Mouse (Mus musculus): Measurements from ENCODE around the gene Ascc3. TPM values are rescaled to one million over a fixed set of nuclear protein-coding genes. Genes with fewer than 3 reads are reported as not detected.
A peak's percentile ranks its signal among the peaks of the same experiment; 100 is the strongest.

The Ascc3 gene
- polyA plus RNA-seq, 1 experiment from 2014 or later = 11.9 TPM

- Histone ChIP-seq H3K27me3 (no peaks in the 10 kb centered on the region), H3K27ac (replicated peaks) (no peak overlapping the region), H3K9ac (no peak overlapping the region), H3K9me3 (replicated peaks) (no peaks in the 10 kb centered on the region), H3K4me3 (replicated peaks) (no peak overlapping the region), H3K4me1 (replicated peaks) (no peaks in the 10 kb centered on the region), H3K4me2 (no peak overlapping the region), H3K36me3 (replicated peaks) (peaks cover 4% of the 10 kb centered on the region; the same call in 1 of the 2 replicates)
- WGBS (ENCODE audit: insufficient replicate concordance) = 74% methylated on average over 2 of the region's 2 CpGs
- ATAC-seq (ENCODE audit: insufficient read depth) = no peak
Observed at GRCm38 (mm10) chr10:50762984-50763383, 170.5 kb downstream of the Ascc3 start.

- H3K27ac ChIP-seq (replicated peaks) = 0 out of 2 replicates have a peak overlapping the region, but pooled peaks have one; percentile 4
- no peak overlapping the region for H3K9ac ChIP-seq
- ATAC-seq (ENCODE audit: insufficient read depth) = no peak
Observed at GRCm38 (mm10) chr10:50763457-50764310, 171.2 kb downstream of the Ascc3 start.

GRCm38 (mm10) chr10:50772811-50773210 is 180.3 kb downstream of the Ascc3 start:
- H3K4me3 ChIP-seq (replicated peaks) = no peak overlapping the region
- no peak overlapping the region for H3K9ac ChIP-seq
- no peaks in the 10 kb centered on the region for H3K4me1 ChIP-seq (replicated peaks)
- H3K27me3 ChIP-seq = no peaks in the 10 kb centered on the region
- no peaks in the 10 kb centered on the region for H3K9me3 ChIP-seq (replicated peaks)
- H3K4me2 ChIP-seq = no peak overlapping the region
- 0 out of 2 replicates have a peak, but pooled peaks cover under 1% of the 10 kb centered on the region for H3K36me3 ChIP-seq (replicated peaks)
- no peak for ATAC-seq (ENCODE audit: insufficient read depth)
- 81% methylated on average over 2 of the region's 2 CpGs for WGBS (ENCODE audit: insufficient replicate concordance)
- no peak overlapping the region for H3K27ac ChIP-seq (replicated peaks)

More at GRCm38 (mm10) chr10:50763457-50764310, 171.2 kb downstream of the Ascc3 start:
- 68% methylated on average over 7 of the region's 7 CpGs for WGBS (ENCODE audit: insufficient replicate concordance)
- no peak overlapping the region for H3K4me3 ChIP-seq (replicated peaks)
- H3K27me3 ChIP-seq = no peaks in the 10 kb centered on the region
- H3K36me3 ChIP-seq (replicated peaks) = 0 out of 2 replicates have a peak, but pooled peaks cover 2% of the 10 kb centered on the region
- H3K9me3 ChIP-seq (replicated peaks) = no peaks in the 10 kb centered on the region
- H3K4me2 ChIP-seq = no peak overlapping the region
- no peaks in the 10 kb centered on the region for H3K4me1 ChIP-seq (replicated peaks)

- no peak for ATAC-seq (ENCODE audit: insufficient read depth)
- WGBS (ENCODE audit: insufficient replicate concordance) = 79% methylated on average over 2 of the region's 2 CpGs
- H3K4me1 ChIP-seq (replicated peaks) = no peaks in the 10 kb centered on the region
- no peaks in the 10 kb centered on the region for H3K27me3 ChIP-seq
- H3K36me3 ChIP-seq (replicated peaks) = no peaks in the 10 kb centered on the region
- no peak overlapping the region for H3K4me2 ChIP-seq
- no peak overlapping the region for H3K9ac ChIP-seq
- no peak overlapping the region for H3K27ac ChIP-seq (replicated peaks)
- H3K4me3 ChIP-seq (replicated peaks) = no peak overlapping the region
- H3K9me3 ChIP-seq (replicated peaks) = no peaks in the 10 kb centered on the region
Observed at GRCm38 (mm10) chr10:50773846-50774245, 181.4 kb downstream of the Ascc3 start.

GRCm38 (mm10) chr10:50792840-50793239 is 200.4 kb downstream of the Ascc3 start:
- no peaks in the 10 kb centered on the region for H3K27me3 ChIP-seq
- ATAC-seq (ENCODE audit: insufficient read depth) = no peak
- no peak overlapping the region for H3K27ac ChIP-seq (replicated peaks)
- 66% methylated on average over 5 of the region's 5 CpGs for WGBS (ENCODE audit: insufficient replicate concordance)
- H3K9ac ChIP-seq = no peak overlapping the region
- H3K4me1 ChIP-seq (replicated peaks) = no peaks in the 10 kb centered on the region
- H3K4me2 ChIP-seq = no peak overlapping the region
- no peak overlapping the region for H3K4me3 ChIP-seq (replicated peaks)
- no peaks in the 10 kb centered on the region for H3K36me3 ChIP-seq (replicated peaks)
- no peaks in the 10 kb centered on the region for H3K9me3 ChIP-seq (replicated peaks)

- H3K9ac ChIP-seq = no peak overlapping the region
- WGBS (ENCODE audit: insufficient replicate concordance) = 62% methylated on average over 2 of the region's 2 CpGs
- H3K36me3 ChIP-seq (replicated peaks) = no peaks in the 10 kb centered on the region
- no peak overlapping the region for H3K4me2 ChIP-seq
- H3K27me3 ChIP-seq = no peaks in the 10 kb centered on the region
- H3K27ac ChIP-seq (replicated peaks) = no peak overlapping the region
- H3K4me1 ChIP-seq (replicated peaks) = no peaks in the 10 kb centered on the region
- ATAC-seq (ENCODE audit: insufficient read depth) = no peak
- H3K4me3 ChIP-seq (replicated peaks) = no peak overlapping the region
- no peaks in the 10 kb centered on the region for H3K9me3 ChIP-seq (replicated peaks)
Observed at GRCm38 (mm10) chr10:50801594-50801993, 209.1 kb downstream of the Ascc3 start.

GRCm38 (mm10) chr10:50802380-50802779 is 209.9 kb downstream of the Ascc3 start:
- Histone ChIP-seq H3K36me3 (replicated peaks) (no peaks in the 10 kb centered on the region), H3K9ac (no peak overlapping the region), H3K4me2 (no peak overlapping the region), H3K9me3 (replicated peaks) (no peaks in the 10 kb centered on the region), H3K4me3 (replicated peaks) (no peak overlapping the region), H3K27ac (replicated peaks) (no peak overlapping the region), H3K27me3 (no peaks in the 10 kb centered on the region), H3K4me1 (replicated peaks) (no peaks in the 10 kb centered on the region)
- 66% methylated on average over 2 of the region's 2 CpGs for WGBS (ENCODE audit: insufficient replicate concordance)
- no peak for ATAC-seq (ENCODE audit: insufficient read depth)

- Histone ChIP-seq H3K4me2 (no peak overlapping the region), H3K36me3 (replicated peaks) (no peaks in the 10 kb centered on the region), H3K4me3 (replicated peaks) (no peak overlapping the region), H3K27ac (replicated peaks) (no peak overlapping the region), H3K9me3 (replicated peaks) (no peaks in the 10 kb centered on the region), H3K9ac (no peak overlapping the region), H3K4me1 (replicated peaks) (no peaks in the 10 kb centered on the region), H3K27me3 (no peaks in the 10 kb centered on the region)
- WGBS (ENCODE audit: insufficient replicate concordance) = 71% methylated on average over 2 of the region's 2 CpGs
- ATAC-seq (ENCODE audit: insufficient read depth) = no peak
Observed at GRCm38 (mm10) chr10:50806166-50806565, 213.7 kb downstream of the Ascc3 start.

- H3K4me1 ChIP-seq (replicated peaks) = no peaks in the 10 kb centered on the region
- no peak overlapping the region for H3K4me2 ChIP-seq
- no peaks in the 10 kb centered on the region for H3K27me3 ChIP-seq
- ATAC-seq (ENCODE audit: insufficient read depth) = no peak
- WGBS (ENCODE audit: insufficient replicate concordance) = 65% methylated on average over 1 of the region's 1 CpGs
- H3K9ac ChIP-seq = no peak overlapping the region
- H3K36me3 ChIP-seq (replicated peaks) = peaks cover 4% of the 10 kb centered on the region; the same call in 1 of the 2 replicates
- H3K4me3 ChIP-seq (replicated peaks) = no peak overlapping the region
- H3K9me3 ChIP-seq (replicated peaks) = no peaks in the 10 kb centered on the region
- no peak overlapping the region for H3K27ac ChIP-seq (replicated peaks)
Observed at GRCm38 (mm10) chr10:50822363-50822762, 229.9 kb downstream of the Ascc3 start.

GRCm38 (mm10) chr10:50826829-50827228 is 234.4 kb downstream of the Ascc3 start:
- ATAC-seq (ENCODE audit: insufficient read depth) = no peak
- H3K9ac ChIP-seq = no peak overlapping the region
- H3K4me1 ChIP-seq (replicated peaks) = no peaks in the 10 kb centered on the region
- no peak overlapping the region for H3K4me2 ChIP-seq
- H3K4me3 ChIP-seq (replicated peaks) = no peak overlapping the region
- peaks cover 4% of the 10 kb centered on the region; the same call in 1 of the 2 replicates for H3K36me3 ChIP-seq (replicated peaks)
- H3K27me3 ChIP-seq = no peaks in the 10 kb centered on the region
- H3K27ac ChIP-seq (replicated peaks) = no peak overlapping the region
- H3K9me3 ChIP-seq (replicated peaks) = no peaks in the 10 kb centered on the region

- 76% methylated on average over 2 of the region's 2 CpGs for whole genome bisulfite sequencing (ENCODE audit: insufficient replicate concordance)
- ATAC-seq (ENCODE audit: insufficient read depth) = no peak
- no peak overlapping the region for H3K9ac ChIP-seq
Observed at GRCm38 (mm10) chr10:50834533-50834932, 242.1 kb downstream of the Ascc3 start.

More at GRCm38 (mm10) chr10:50834533-50834932, 242.1 kb downstream of the Ascc3 start:
- no peaks in the 10 kb centered on the region for H3K27me3 ChIP-seq
- no peaks in the 10 kb centered on the region for H3K4me1 ChIP-seq (replicated peaks)
- H3K9me3 ChIP-seq (replicated peaks) = no peaks in the 10 kb centered on the region
- H3K36me3 ChIP-seq (replicated peaks) = no peaks in the 10 kb centered on the region
- H3K4me2 ChIP-seq = no peak overlapping the region
- no peak overlapping the region for H3K27ac ChIP-seq (replicated peaks)
- no peak overlapping the region for H3K4me3 ChIP-seq (replicated peaks)

All from liver, embryonic 15.5 days (tissue).